Mouse (Mus musculus) liver, embryonic 15.5 days (tissue): ENCODE results near the gene Grb7. TPM values are rescaled to one million over a fixed set of nuclear protein-coding genes. Genes with fewer than 3 reads are reported as not detected.

Experiments
- ATAC-seq: fragments of 200-750 bp; cut with Nextera tagmentation; 2 replicates; pipeline ENCODE4 v1.8.0; 2017; ENCODE audit warnings: moderate number of reproducible peaks, mild to moderate bottlenecking, moderate library complexity; ENCODE audit not compliant: insufficient read depth
- H3K27ac ChIP-seq: fragments of 300-500 bp; sonication (generic); replicated peaks from 2 replicates; pipeline ENCODE4 v1.5.1; 2015; ENCODE audit warnings: mild to moderate bottlenecking, inconsistent platforms
- H3K27me3 ChIP-seq: fragments of 300-500 bp; sonication (generic); 2 replicates; pipeline ENCODE4 v1.6.1; 2015; ENCODE audit warnings: mild to moderate bottlenecking, inconsistent platforms
- H3K36me3 ChIP-seq: fragments of 300-500 bp; sonication (generic); replicated peaks from 2 replicates; pipeline ENCODE4 v1.6.1; 2015; ENCODE audit warnings: moderate library complexity, mild to moderate bottlenecking, inconsistent platforms
- H3K4me1 ChIP-seq: fragments of 300-500 bp; sonication (generic); replicated peaks from 2 replicates; pipeline ENCODE4 v1.6.1; 2015; ENCODE audit warnings: inconsistent platforms
- H3K4me2 ChIP-seq: fragments of 300-500 bp; sonication (generic); 2 replicates; pipeline ENCODE4 v1.6.1; 2015; ENCODE audit warnings: moderate library complexity, mild to moderate bottlenecking, inconsistent platforms
- H3K4me3 ChIP-seq: fragments of 300-500 bp; sonication (generic); replicated peaks from 2 replicates; pipeline ENCODE4 v1.5.1; 2015; ENCODE audit warnings: mild to moderate bottlenecking, inconsistent platforms
- H3K9ac ChIP-seq: fragments of 300-500 bp; sonication (generic); 2 replicates; pipeline ENCODE4 v1.6.1; 2015; ENCODE audit warnings: moderate library complexity, mild to moderate bottlenecking, inconsistent platforms
- H3K9me3 ChIP-seq: fragments of 300-500 bp; sonication (generic); replicated peaks from 2 replicates; pipeline ENCODE4 v1.6.1; 2016; ENCODE audit warnings: inconsistent platforms
- WGBS: fragments of 180-500 bp; shearing (Covaris S2); methylation state at CpG from one replicate; pipeline ENCODE4 v1.1.7; 2015; ENCODE audit warnings: mixed read lengths; ENCODE audit not compliant: insufficient replicate concordance; 5-methylcytosine and 5-hydroxymethylcytosine counted together
- polyA plus RNA-seq: library from polyadenylated mRNA; unstranded; fragments of >200 nt; fragmentation: Nextera tagmentation; extraction: Ambion mirVana; gene quantifications from 2 replicates; pipeline ENCODE4 v1.2.1, GENCODE M21; 2015

Grb7 gene
- polyA plus RNA-seq, 1 experiment from 2014 or later = 25.5 TPM

DNA sequence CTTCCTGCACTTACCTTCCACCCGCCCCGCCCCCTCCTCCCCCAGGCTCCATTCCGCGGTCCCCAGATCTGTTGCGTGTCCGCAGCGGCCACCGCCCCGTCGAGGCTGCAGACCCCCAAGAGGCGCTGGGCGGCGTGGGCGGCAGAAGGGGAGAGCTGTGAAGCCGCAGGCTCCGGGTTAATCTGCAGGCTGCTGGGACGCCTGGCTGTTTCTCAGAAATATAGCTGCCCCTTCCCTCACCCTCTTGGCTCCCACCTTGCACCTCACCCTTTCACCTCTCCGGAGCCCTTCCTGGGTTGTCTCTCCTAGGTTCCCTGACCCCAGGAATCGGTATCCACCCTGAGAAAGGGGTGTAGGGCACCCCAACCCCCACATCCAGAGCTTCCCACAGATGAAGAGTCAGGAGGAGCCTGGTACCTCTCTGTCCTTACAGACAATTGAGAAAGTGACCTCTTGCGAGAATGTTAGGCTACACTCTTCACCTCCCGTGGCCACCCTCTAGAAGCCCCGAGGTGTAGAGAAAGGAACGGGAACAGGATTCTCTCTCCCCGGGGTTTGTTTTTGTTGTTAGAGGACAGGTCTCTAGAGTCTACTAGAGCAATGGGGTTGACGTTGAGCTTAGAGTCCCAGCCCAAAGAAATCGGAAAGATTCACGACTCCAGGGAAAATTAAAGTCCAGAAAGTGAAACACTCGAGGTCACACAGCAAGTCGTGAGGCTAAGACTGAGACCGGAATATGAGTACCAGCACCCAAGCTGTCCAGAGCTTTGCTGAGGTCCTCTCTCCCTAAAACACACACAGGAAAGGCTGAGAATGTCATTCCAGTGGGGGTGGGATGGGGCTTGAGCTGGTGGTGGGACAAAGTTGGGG, 12.2 kb downstream of the Grb7 start:
- H3K4me2 ChIP-seq = peak overlapping the region; percentile 80
- H3K27ac ChIP-seq = no peak overlapping the region
- no peak for ATAC-seq
- H3K4me1 ChIP-seq = peaks cover 15% of the 10 kb centered on the region
- H3K27me3 ChIP-seq = peaks cover 66% of the 10 kb centered on the region
- 2% methylated on average over 28 of the region's 30 CpGs for WGBS
- H3K4me3 ChIP-seq = peak overlapping the region; percentile 62
- H3K9ac ChIP-seq = peak overlapping the region; percentile 37; the same call in 1 of the 2 replicates
- peaks cover 15% of the 10 kb centered on the region; the same call in 1 of the 2 replicates for H3K36me3 ChIP-seq
- no peaks in the 10 kb centered on the region for H3K9me3 ChIP-seq

DNA sequence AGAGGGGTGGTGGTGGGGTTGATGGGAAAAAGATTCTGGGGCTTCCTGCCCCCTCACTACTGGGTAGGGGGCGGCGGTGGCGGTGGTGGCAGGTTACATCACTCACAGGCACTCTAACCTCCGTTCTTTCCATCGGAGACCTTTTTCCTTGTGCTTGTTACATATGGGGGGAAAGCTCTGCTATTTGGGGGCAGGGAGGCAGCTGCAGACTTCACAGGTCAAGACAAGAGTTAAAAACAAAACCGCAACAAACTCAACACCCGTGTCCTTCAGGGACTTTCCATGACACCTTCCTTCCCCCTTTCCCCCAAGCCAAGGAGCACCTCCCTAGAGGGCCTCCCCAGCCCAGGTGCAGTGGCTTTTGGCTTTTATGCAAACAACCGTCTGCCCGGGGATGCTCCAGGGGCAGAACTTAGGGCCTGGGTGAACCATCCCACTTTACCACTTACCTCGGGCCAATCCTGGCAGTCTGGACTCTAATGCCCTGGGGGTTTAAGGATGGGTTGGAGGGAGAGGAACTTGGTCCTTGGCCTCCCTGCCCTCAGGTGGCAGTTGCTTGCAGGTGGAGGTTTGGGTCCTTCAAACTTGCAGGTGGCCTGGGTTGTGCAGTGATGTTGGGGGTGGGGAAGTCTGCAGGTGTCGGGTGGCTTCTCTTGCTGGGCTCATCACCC, 13.0 kb downstream of the Grb7 start:
- no peak overlapping the region for H3K4me3 ChIP-seq
- WGBS = 15% methylated on average over 11 of the region's 11 CpGs
- ATAC-seq = no peak
- peaks cover 66% of the 10 kb centered on the region for H3K27me3 ChIP-seq
- H3K9me3 ChIP-seq = no peaks in the 10 kb centered on the region
- H3K4me1 ChIP-seq = peaks cover 15% of the 10 kb centered on the region
- H3K27ac ChIP-seq = no peak overlapping the region
- no peak overlapping the region; the same call in 1 of the 2 replicates for H3K4me2 ChIP-seq
- H3K36me3 ChIP-seq = peaks cover 7% of the 10 kb centered on the region; the same call in 1 of the 2 replicates
- H3K9ac ChIP-seq = no peak overlapping the region

DNA sequence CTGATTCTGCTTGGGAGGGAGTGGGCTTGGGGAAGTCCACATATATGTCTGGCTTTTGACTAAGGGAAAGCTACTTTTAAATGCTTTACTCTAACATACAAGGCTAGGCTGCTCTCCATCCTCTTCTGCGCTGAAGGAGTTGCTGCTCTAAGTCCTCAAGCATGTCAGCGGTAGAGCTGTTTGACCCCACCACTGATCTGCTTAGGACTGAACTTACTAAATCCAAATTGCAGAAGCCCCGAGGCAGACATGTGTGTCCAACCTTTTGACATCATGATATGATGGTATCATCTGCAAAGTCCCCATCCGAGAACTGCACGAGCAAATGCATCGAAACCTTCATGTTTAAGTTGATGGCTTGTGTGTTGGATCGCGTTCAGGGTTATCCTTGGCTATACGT, 13.7 kb downstream of the Grb7 start:
- no peak for ATAC-seq
- Histone ChIP-seq H3K36me3 (peaks cover 3% of the 10 kb centered on the region; the same call in 1 of the 2 replicates), H3K4me2 (no peak overlapping the region), H3K4me1 (peaks cover 15% of the 10 kb centered on the region), H3K27me3 (peaks cover 66% of the 10 kb centered on the region), H3K9me3 (no peaks in the 10 kb centered on the region), H3K27ac (no peak overlapping the region), H3K4me3 (no peak overlapping the region), H3K9ac (no peak overlapping the region)
- 71% methylated on average over 9 of the region's 9 CpGs for WGBS

DNA sequence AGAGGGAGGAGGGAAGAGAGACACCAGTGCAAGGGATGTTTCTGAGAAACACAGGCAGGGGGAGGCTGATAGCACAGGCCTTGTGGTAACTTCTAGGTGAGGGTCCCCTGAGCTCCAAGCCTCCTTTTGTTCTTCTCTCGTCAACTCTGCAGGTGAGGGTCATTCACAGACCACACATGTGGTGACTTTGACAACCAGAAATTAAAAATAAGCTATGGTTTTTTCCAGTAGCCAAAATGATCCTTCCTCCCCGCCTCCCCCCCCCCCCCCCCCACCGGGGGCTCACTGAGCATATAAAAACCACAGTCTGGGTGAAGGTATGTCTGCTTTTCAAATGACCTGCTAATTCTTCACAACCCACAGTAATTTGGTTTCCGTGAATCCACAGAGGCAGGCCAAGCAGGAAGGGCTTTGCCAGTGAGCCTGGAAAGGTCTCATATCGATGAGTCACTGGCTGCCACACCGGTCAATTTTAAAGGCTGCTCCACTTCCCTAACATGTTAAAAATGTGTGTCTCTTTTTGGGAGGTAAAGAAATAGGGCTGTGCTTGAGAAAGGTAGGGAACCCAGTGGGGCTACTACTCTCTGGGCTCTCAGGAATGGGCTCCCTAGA, 15.0 kb downstream of the Grb7 start:
- Histone ChIP-seq H3K4me3 (no peak overlapping the region), H3K9ac (no peak overlapping the region), H3K27ac (no peak overlapping the region), H3K36me3 (no peaks in the 10 kb centered on the region), H3K4me2 (no peak overlapping the region), H3K4me1 (peaks cover 15% of the 10 kb centered on the region), H3K9me3 (no peaks in the 10 kb centered on the region), H3K27me3 (peaks cover 67% of the 10 kb centered on the region)
- 31% methylated on average over 6 of the region's 6 CpGs for WGBS
- no peak for ATAC-seq

DNA sequence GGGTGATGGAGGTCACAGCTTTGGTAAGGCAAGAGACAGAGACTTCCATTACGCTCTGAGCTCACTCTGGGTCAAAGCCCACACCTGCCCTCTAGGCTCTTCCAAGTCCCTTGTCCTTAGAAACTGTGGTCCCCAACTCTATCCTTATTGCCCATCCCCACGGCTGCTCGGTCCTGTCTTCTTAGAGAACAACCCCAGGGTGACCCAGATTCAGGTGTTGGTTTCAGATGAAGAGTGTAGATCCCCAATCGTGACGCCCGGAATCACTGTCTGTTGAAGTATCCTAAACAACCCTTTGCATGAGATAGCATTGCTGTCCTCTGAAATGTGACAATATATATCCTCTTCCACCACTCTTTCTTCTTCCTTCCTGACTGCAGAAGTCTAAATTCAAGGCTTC, 16.1 kb downstream of the Grb7 start:
- Histone ChIP-seq H3K9ac (no peak overlapping the region), H3K4me1 (peaks cover 11% of the 10 kb centered on the region), H3K27ac (no peak overlapping the region), H3K27me3 (peaks cover 58% of the 10 kb centered on the region), H3K9me3 (no peaks in the 10 kb centered on the region), H3K4me3 (no peak overlapping the region), H3K36me3 (no peaks in the 10 kb centered on the region), H3K4me2 (no peak overlapping the region)
- WGBS = 73% methylated on average over 6 of the region's 6 CpGs
- no peak for ATAC-seq

DNA sequence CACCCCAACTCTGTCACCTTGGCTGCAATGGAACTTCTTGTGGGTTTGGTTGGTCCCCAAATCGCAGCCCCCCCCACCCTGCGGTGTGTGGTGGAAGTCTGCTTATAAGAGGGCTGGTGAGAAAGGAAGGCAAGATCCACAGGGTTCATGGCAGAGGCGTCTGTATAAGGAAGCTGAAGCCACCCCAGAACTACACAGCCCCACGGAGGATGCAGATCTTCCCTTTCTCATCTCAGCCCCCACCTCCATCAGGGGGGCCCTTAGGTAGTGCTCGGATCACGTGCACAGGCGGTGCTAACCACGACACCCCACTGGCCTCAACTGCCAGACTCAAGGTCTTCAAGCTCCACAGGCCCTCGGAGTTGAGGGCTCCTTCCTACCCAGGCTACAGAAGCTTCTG, 17.7 kb downstream of the Grb7 start:
- H3K4me1 ChIP-seq = no peaks in the 10 kb centered on the region
- H3K27me3 ChIP-seq = peaks cover 41% of the 10 kb centered on the region
- no peak overlapping the region for H3K4me2 ChIP-seq
- H3K4me3 ChIP-seq = no peak overlapping the region
- H3K9ac ChIP-seq = no peak overlapping the region
- H3K36me3 ChIP-seq = no peaks in the 10 kb centered on the region
- H3K9me3 ChIP-seq = no peaks in the 10 kb centered on the region
- WGBS = 61% methylated on average over 9 of the region's 9 CpGs
- no peak for ATAC-seq
- H3K27ac ChIP-seq = no peak overlapping the region

DNA sequence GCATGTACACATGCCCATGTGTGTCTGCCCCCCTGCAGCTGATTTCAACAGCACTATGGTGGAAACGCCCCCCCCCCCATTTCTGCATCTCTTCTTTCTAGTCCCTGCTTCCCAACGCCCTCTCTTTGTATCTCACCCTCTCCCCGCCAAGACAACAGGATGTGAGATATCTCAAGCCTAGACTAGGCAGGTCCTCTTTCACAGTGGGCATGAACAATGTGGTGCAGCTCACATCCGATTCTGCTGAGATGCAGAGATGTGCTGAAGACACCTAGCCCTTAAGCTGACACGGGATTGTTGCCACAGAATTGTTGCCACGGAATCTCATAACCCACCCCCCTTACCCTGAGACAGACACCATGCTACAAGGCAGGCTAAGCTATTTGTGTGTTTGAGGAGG, 18.3 kb downstream of the Grb7 start:
- H3K4me1 ChIP-seq = no peaks in the 10 kb centered on the region

DNA sequence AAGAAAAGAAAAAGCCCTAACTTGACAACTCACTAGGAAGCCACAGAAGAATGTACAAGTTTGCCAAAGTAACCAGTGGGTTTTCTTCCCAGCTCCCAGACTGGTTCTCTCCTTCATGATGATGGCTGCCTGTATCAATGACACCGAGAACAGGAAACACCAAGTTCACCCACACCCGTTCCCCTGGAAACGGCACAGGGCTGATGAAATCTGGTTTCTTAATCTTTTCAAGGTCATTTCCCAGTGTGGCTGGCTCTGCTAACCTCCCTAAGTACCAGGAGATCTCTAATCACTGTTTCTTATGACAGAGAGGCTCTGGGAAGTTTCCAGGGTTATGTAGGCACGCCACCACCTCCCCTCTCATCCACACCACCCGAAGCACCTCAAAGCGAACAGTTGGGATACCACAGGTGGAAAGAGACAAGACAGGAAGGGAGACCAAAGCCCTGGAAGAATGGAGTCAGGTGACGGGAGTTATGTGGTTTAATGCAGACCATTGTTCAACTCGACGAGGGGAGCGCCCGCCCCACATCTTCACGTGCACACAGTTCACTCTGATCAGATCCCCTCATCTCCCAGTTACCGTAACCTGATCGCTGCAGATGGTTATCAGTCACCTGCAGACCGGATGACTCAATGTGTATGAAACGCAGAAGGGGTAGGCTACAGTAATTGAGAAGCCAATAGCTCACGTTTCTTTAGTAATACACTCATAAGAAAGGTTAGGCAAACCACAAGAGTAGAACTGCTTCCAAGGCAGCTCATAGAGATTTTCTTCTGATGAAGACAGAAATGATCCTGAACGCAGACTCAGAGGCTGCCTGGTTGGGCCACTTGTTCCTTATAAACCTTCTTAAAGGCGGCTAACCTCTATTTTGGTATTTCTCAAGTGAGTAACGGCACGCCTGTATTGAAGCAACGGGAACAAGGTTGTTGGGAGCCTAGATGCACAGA, 23.8 kb downstream of the Grb7 start:
- H3K27ac ChIP-seq = no peak overlapping the region
- ATAC-seq = no peak
- no peaks in the 10 kb centered on the region for H3K9me3 ChIP-seq
- no peaks in the 10 kb centered on the region for H3K4me1 ChIP-seq
- H3K36me3 ChIP-seq = no peaks in the 10 kb centered on the region
- 50% methylated on average over 22 of the region's 22 CpGs for WGBS
- H3K27me3 ChIP-seq = peaks cover 12% of the 10 kb centered on the region
- H3K4me2 ChIP-seq = no peak overlapping the region
- H3K4me3 ChIP-seq = no peak overlapping the region
- no peak overlapping the region for H3K9ac ChIP-seq

More for the DNA sequence above, 18.3 kb downstream of the Grb7 start:
- no peak for ATAC-seq
- Histone ChIP-seq H3K9me3 (no peaks in the 10 kb centered on the region), H3K27ac (no peak overlapping the region), H3K4me2 (no peak overlapping the region), H3K36me3 (no peaks in the 10 kb centered on the region), H3K9ac (no peak overlapping the region), H3K4me3 (no peak overlapping the region), H3K27me3 (peaks cover 35% of the 10 kb centered on the region)
- WGBS = 45% methylated on average over 6 of the region's 6 CpGs

DNA sequence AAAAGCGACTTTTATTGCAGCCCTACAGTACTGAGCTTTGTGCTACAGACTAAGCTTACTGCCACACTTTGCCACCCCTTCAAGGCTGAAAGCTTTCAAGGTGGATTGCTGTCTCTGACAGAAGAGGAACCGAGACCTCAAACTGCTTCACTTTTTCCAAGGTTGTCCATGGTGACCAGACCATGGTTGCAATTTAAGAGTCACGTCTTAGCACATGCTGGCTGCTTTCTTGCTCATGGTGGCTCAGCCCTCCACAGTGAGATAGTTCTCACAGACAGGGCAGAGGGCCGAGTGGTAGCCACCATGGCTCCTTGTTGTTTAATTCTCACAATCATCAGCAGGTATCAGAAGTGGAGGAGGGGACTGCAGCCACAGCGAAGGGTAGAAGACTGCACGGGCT, 24.6 kb downstream of the Grb7 start:
- no peaks in the 10 kb centered on the region for H3K4me1 ChIP-seq
- no peak overlapping the region for H3K4me2 ChIP-seq
- ATAC-seq = no peak
- no peaks in the 10 kb centered on the region for H3K9me3 ChIP-seq
- no peak overlapping the region for H3K27ac ChIP-seq
- H3K27me3 ChIP-seq = peaks cover 7% of the 10 kb centered on the region
- H3K36me3 ChIP-seq = no peaks in the 10 kb centered on the region
- WGBS = 40% methylated on average over 6 of the region's 6 CpGs
- no peak overlapping the region for H3K9ac ChIP-seq
- H3K4me3 ChIP-seq = no peak overlapping the region

DNA sequence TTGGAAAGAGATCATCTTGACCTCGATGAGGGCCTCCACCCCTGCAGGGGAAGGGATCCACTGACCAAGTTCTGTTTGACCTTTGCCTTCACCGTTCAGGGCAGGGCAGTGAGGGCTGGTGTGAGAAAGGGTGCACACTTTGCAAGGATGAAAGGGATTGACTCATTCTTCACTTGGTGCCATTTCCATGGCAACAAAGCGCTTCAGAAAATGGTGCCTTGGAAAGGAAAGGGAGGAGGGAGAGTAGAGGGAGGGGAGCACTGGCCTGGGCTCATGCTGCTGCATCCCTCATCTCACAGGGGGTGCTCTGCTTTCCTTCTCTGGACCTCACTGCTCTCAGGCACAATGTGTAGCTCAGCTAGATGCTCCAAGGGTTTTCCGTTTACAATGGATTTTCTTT, 26.5 kb downstream of the Grb7 start:
- H3K9ac ChIP-seq = no peak overlapping the region
- no peaks in the 10 kb centered on the region for H3K9me3 ChIP-seq
- no peak for ATAC-seq
- no peaks in the 10 kb centered on the region for H3K36me3 ChIP-seq
- H3K27me3 ChIP-seq = peaks cover 6% of the 10 kb centered on the region; the same call in 1 of the 2 replicates
- no peak overlapping the region for H3K4me3 ChIP-seq
- 55% methylated on average over 4 of the region's 4 CpGs for WGBS
- H3K27ac ChIP-seq = no peak overlapping the region
- no peaks in the 10 kb centered on the region for H3K4me1 ChIP-seq
- H3K4me2 ChIP-seq = no peak overlapping the region
